Mouse (Mus musculus): ENCODE data around the gene P4ha3.
A peak's percentile ranks its signal among the peaks of the same experiment; 100 is the strongest.
"Not testable (repeated sequence)": the region's sequence is repeated elsewhere in the genome, so short reads cannot be mapped to it uniquely, and the experiment has no call there.

P4ha3 gene

GRCm38 (mm10) chr7:100285383-100285782 is at the start of gene P4ha3:
P4ha3 (plus strand) TSS chr7:100285520.
- no peak for DNase-seq (ENCODE audit: low read depth)

GRCm38 (mm10) chr7:100238271-100238670 is 47.0 kb upstream of the P4ha3 start:
- no peak for DNase-seq (ENCODE audit: low read depth)

GRCm38 (mm10) chr7:100240601-100241000 is 44.7 kb upstream of the P4ha3 start:
- no peak for DNase-seq (ENCODE audit: low read depth)

- DNase-seq (ENCODE audit: low read depth): no peak
These were observed 42.3 kb upstream of the P4ha3 start for GRCm38 (mm10) chr7:100243007-100243406.

GRCm38 (mm10) chr7:100244225-100244624 is 41.1 kb upstream of the P4ha3 start:
- no peak for DNase-seq (ENCODE audit: low read depth)

GRCm38 (mm10) chr7:100245176-100245575 is 40.1 kb upstream of the P4ha3 start:
- no peak for DNase-seq (ENCODE audit: low read depth)

GRCm38 (mm10) chr7:100250667-100251066 is 34.7 kb upstream of the P4ha3 start:
- no peak for DNase-seq (ENCODE audit: low read depth)

GRCm38 (mm10) chr7:100262350-100262749 is 23.0 kb upstream of the P4ha3 start:
- DNase-seq (ENCODE audit: low read depth): no peak

- not testable (repeated sequence) for DNase-seq (ENCODE audit: low read depth)
These were observed 20.4 kb upstream of the P4ha3 start for GRCm38 (mm10) chr7:100264934-100265333.

GRCm38 (mm10) chr7:100272369-100272768 is 13.0 kb upstream of the P4ha3 start:
- DNase-seq (ENCODE audit: low read depth): no peak

- DNase-seq (ENCODE audit: low read depth): no peak
These were observed 10.8 kb upstream of the P4ha3 start for GRCm38 (mm10) chr7:100274507-100274906.

- peak; percentile 51 for DNase-seq (ENCODE audit: low read depth)
These were observed 8.9 kb upstream of the P4ha3 start for GRCm38 (mm10) chr7:100276397-100276796.

GRCm38 (mm10) chr7:100279803-100280202 is 5.5 kb upstream of the P4ha3 start:
- peak; percentile 73 for DNase-seq (ENCODE audit: low read depth)

- DNase-seq (ENCODE audit: low read depth): no peak
These were observed 3.7 kb upstream of the P4ha3 start for GRCm38 (mm10) chr7:100281596-100281995.

- no peak for DNase-seq (ENCODE audit: low read depth)
These were observed 2.0 kb upstream of the P4ha3 start for GRCm38 (mm10) chr7:100283298-100283697.

- DNase-seq (ENCODE audit: low read depth): no peak
These were observed 2.6 kb downstream of the P4ha3 start for GRCm38 (mm10) chr7:100287748-100288578.

GRCm38 (mm10) chr7:100288622-100289021 is 3.3 kb downstream of the P4ha3 start:
- DNase-seq (ENCODE audit: low read depth): no peak

- DNase-seq (ENCODE audit: low read depth): no peak
These were observed 8.2 kb downstream of the P4ha3 start for GRCm38 (mm10) chr7:100293546-100293945.

GRCm38 (mm10) chr7:100295745-100296144 is 10.4 kb downstream of the P4ha3 start:
- no peak for DNase-seq (ENCODE audit: low read depth)

GRCm38 (mm10) chr7:100296699-100297098 is 11.4 kb downstream of the P4ha3 start:
- no peak for DNase-seq (ENCODE audit: low read depth)

- no peak for DNase-seq (ENCODE audit: low read depth)
These were observed 13.7 kb downstream of the P4ha3 start for GRCm38 (mm10) chr7:100298861-100299510.

GRCm38 (mm10) chr7:100301390-100301789 is 16.1 kb downstream of the P4ha3 start:
- DNase-seq (ENCODE audit: low read depth): no peak

- DNase-seq (ENCODE audit: low read depth): no peak
These were observed 17.0 kb downstream of the P4ha3 start for GRCm38 (mm10) chr7:100302316-100302715.
